Mouse (Mus musculus) bone marrow macrophage, adult 2 months (primary cell): ENCODE results near the gene Cldn4.

Experiments used
- CTCF ChIP-seq: IDR thresholded peaks from 2 replicates; pipeline ENCODE4 v1.5.1; 2012; ENCODE audit warnings: low read depth, mild to moderate bottlenecking, low read length, moderate library complexity
- POLR2A ChIP-seq: IDR thresholded peaks from 2 replicates; pipeline ENCODE4 v1.6.1; 2012; ENCODE audit warnings: mild to moderate bottlenecking, low read depth, low read length, borderline replicate concordance

- TF ChIP-seq CTCF (no peak; the same call in 1 of the 2 replicates), POLR2A (no peak)
These were observed 27.6 kb upstream of the Cldn4 start for GRCm38 (mm10) chr5:134974294-134974693.
